Mouse (Mus musculus): ENCODE measurements around the gene Ptgis.

GRCm38 (mm10) chr2:167187119-167187518, 53.3 kb downstream of the Ptgis start:
- TF ChIP-seq CTCF (IDR thresholded peaks at IDR 0.05; ENCODE audit: extremely low read depth, insufficient read length, insufficient replicate concordance, low read depth, low read length) (no peak), POLR2A (IDR thresholded peaks at IDR 0.05; ENCODE audit: low read depth, low read length) (no peak)
